Mouse (Mus musculus): ENCODE data around the gene Abt1. TPM values are rescaled to one million over a fixed set of nuclear protein-coding genes. Genes with fewer than 3 reads are reported as not detected.

The Abt1 gene
- polyA plus RNA-seq, 1 experiment from 2014 or later = 15.2 TPM

- H3K27ac ChIP-seq = no peak overlapping the region
- H3K27me3 ChIP-seq = peaks cover 50% of the 10 kb centered on the region
- 2% methylated on average over 43 of the region's 43 CpGs for WGBS
- peak overlapping the region; percentile 78 for H3K4me2 ChIP-seq
- no peaks in the 10 kb centered on the region for H3K36me3 ChIP-seq
- ATAC-seq (ENCODE audit: insufficient number of reproducible peaks, insufficient read depth, low FRiP score, low TSS enrichment, low read depth) = no peak
- H3K9ac ChIP-seq (replicated peaks) = peak overlapping the region; percentile 51; the same call in 1 of the 2 replicates
- no peaks in the 10 kb centered on the region for H3K4me1 ChIP-seq (replicated peaks)
- peak overlapping the region; percentile 46 for H3K4me3 ChIP-seq (replicated peaks)
- H3K9me3 ChIP-seq = no peaks in the 10 kb centered on the region
These were observed 28.1 kb downstream of the Abt1 start for GRCm38 (mm10) chr13:23395301-23396245.

DNA sequence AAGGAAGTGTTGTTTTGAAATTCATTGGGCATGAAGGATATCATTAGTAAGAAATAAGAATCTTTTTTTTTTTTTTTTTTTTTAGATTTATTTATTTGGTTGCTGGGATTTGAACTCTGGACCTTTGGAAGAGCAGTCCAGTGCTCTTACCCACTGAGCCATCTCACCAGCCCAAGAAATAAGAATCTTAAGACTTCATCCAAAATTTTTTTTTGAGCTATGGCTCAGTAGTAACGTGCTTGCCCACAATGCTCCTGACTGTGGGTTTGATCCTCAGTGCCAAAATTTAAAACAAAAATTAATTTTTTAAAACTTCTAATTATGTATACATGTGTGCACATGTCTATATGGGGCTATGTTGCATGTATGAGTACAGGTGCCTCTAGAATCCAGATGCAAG, 36.1 kb downstream of the Abt1 start:
- no peak overlapping the region for H3K4me2 ChIP-seq
- ATAC-seq (ENCODE audit: insufficient number of reproducible peaks, insufficient read depth, low FRiP score, low TSS enrichment, low read depth) = no peak
- H3K27ac ChIP-seq = no peak overlapping the region
- no peaks in the 10 kb centered on the region for H3K9me3 ChIP-seq
- H3K4me1 ChIP-seq (replicated peaks) = no peaks in the 10 kb centered on the region
- H3K27me3 ChIP-seq = no peaks in the 10 kb centered on the region
- no peak overlapping the region for H3K4me3 ChIP-seq (replicated peaks)
- no peaks in the 10 kb centered on the region for H3K36me3 ChIP-seq
- no peak overlapping the region for H3K9ac ChIP-seq (replicated peaks)
- WGBS = 77% methylated on average over 1 of the region's 1 CpGs

DNA sequence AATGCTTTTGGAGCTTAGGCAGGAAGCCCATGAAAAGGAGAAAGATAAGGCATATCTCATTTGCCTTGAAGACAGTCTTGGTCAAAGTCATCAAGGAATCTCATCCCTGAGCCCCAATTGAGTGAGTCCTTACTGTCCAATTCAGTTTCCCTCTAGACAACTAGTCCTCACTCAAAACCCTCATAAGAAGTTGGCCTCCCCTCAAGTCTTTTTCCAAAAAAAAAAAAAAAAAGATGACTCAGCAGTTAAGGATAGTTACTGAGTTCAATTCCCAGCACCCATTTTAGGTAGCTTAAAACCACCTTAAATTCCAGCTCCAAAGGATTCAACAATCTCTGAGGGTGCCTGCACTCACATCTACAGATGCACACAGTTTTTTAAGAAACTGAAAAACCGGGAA, 40.5 kb downstream of the Abt1 start:
- ATAC-seq (ENCODE audit: insufficient number of reproducible peaks, insufficient read depth, low FRiP score, low TSS enrichment, low read depth) = no peak
- H3K36me3 ChIP-seq = no peaks in the 10 kb centered on the region
- no peaks in the 10 kb centered on the region for H3K4me1 ChIP-seq (replicated peaks)
- H3K27ac ChIP-seq = no peak overlapping the region
- no peak overlapping the region for H3K4me3 ChIP-seq (replicated peaks)
- no peaks in the 10 kb centered on the region for H3K27me3 ChIP-seq
- H3K4me2 ChIP-seq = no peak overlapping the region
- 48% methylated on average over 1 of the region's 1 CpGs for WGBS
- no peaks in the 10 kb centered on the region for H3K9me3 ChIP-seq
- no peak overlapping the region for H3K9ac ChIP-seq (replicated peaks)

GRCm38 (mm10) chr13:23372433-23372832, 51.2 kb downstream of the Abt1 start:
- H3K4me2 ChIP-seq = no peak overlapping the region
- no peak overlapping the region for H3K4me3 ChIP-seq (replicated peaks)
- H3K9me3 ChIP-seq = no peaks in the 10 kb centered on the region
- no peak for ATAC-seq (ENCODE audit: insufficient number of reproducible peaks, insufficient read depth, low FRiP score, low TSS enrichment, low read depth)
- peaks cover 15% of the 10 kb centered on the region for H3K4me1 ChIP-seq (replicated peaks)
- 72% methylated on average over 1 of the region's 1 CpGs for WGBS
- H3K27ac ChIP-seq = no peak overlapping the region
- H3K9ac ChIP-seq (replicated peaks) = no peak overlapping the region
- no peaks in the 10 kb centered on the region for H3K36me3 ChIP-seq
- H3K27me3 ChIP-seq = no peaks in the 10 kb centered on the region

- ATAC-seq (ENCODE audit: insufficient number of reproducible peaks, insufficient read depth, low FRiP score, low TSS enrichment, low read depth) = no peak
- H3K9me3 ChIP-seq = no peaks in the 10 kb centered on the region
- 0 out of 2 replicates have a peak overlapping the region, but pooled peaks have one; percentile 70 for H3K4me3 ChIP-seq (replicated peaks)
- H3K4me1 ChIP-seq (replicated peaks) = peaks cover 26% of the 10 kb centered on the region
- no peak overlapping the region for H3K9ac ChIP-seq (replicated peaks)
- peaks cover 8% of the 10 kb centered on the region for H3K36me3 ChIP-seq
- H3K4me2 ChIP-seq = peak overlapping the region; percentile 70
- H3K27ac ChIP-seq = no peak overlapping the region
- no peaks in the 10 kb centered on the region for H3K27me3 ChIP-seq
- 91% methylated on average over 4 of the region's 4 CpGs for WGBS
These were observed 53.6 kb downstream of the Abt1 start for GRCm38 (mm10) chr13:23370075-23370474.

- Histone ChIP-seq H3K36me3 (peaks cover 15% of the 10 kb centered on the region), H3K9ac (replicated peaks) (peak overlapping the region; percentile 66), H3K9me3 (no peaks in the 10 kb centered on the region), H3K4me1 (replicated peaks) (peaks cover 26% of the 10 kb centered on the region), H3K27me3 (no peaks in the 10 kb centered on the region), H3K27ac (peak overlapping the region; percentile 97), H3K4me3 (replicated peaks) (peak overlapping the region; percentile 70), H3K4me2 (peak overlapping the region; percentile 70)
- ATAC-seq (ENCODE audit: insufficient number of reproducible peaks, insufficient read depth, low FRiP score, low TSS enrichment, low read depth) = peak; percentile 12; the same call in 1 of the 2 replicates
- 0% methylated on average over 10 of the region's 10 CpGs for WGBS
These were observed 54.3 kb downstream of the Abt1 start for GRCm38 (mm10) chr13:23369421-23369765.

DNA sequence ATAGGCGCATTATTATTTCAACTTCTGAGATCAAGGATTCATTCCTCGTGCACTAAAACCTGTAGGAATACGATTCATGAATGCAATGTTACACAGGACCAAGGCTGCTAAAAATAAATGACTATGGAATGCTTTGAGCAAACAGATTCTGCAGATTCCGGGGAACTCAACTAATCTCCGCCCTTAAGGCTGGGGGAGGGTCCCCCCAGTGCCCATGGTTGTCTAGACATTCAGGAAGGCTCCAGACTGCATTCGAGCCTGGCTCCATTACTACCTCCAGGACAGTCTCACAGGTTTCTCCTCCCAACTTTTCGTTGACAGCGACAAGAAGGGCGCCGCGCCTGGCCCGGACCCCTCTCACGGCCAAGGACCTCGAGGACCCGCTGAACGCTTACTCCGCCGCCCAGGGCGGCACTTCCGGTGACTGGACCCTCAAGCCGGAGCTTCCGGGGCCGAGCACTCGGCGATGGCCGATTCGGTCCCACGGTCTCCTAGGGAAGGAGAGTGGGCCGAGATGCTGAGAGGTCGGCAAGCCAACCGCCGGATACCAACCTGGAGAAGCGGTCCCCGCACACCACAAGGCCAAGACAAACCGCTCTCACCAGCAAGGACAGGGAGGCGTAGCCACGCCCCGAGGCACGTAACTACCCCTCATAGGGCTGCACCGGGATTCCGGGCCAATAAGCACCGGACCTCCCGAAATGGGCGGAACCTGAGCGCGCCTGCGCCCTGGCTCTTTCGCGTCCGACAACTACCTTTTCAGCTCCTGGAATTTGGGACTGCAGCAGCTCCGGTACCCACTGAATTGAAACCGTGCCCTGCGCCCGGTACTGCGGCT, 54.9 kb downstream of the Abt1 start, which contains the start of gene Zfp322a:
Gene Zfp322a, minus strand, starts transcription at position 626 of the 838 bp plus-strand sequence.
- peaks cover 21% of the 10 kb centered on the region for H3K36me3 ChIP-seq
- under 1% methylated on average over 55 of the region's 55 CpGs for WGBS
- peaks cover 26% of the 10 kb centered on the region for H3K4me1 ChIP-seq (replicated peaks)
- no peaks in the 10 kb centered on the region for H3K9me3 ChIP-seq
- H3K4me2 ChIP-seq = peak within 1 kb of the TSS; percentile 70
- H3K9ac ChIP-seq (replicated peaks) = peak within 1 kb of the TSS; percentile 76
- peak; percentile 100 for ATAC-seq (ENCODE audit: insufficient number of reproducible peaks, insufficient read depth, low FRiP score, low TSS enrichment, low read depth)
- H3K4me3 ChIP-seq (replicated peaks) = peak within 1 kb of the TSS; percentile 70
- peak within 1 kb of the TSS; percentile 97 for H3K27ac ChIP-seq
- H3K27me3 ChIP-seq = no peaks in the 10 kb centered on the region

Other genes starting within 250 kb of the Abt1 start
- gene Vmn1r220, start 235.9 kb downstream of the Abt1 start, polyA plus RNA-seq (2016; fragmentation: Nextera tagmentation; extraction: Ambion mirVana) = not detected in 2 replicates
- not detected in 2 replicates for gene Vmn1r221, start 209.7 kb downstream of the Abt1 start, polyA plus RNA-seq (2016; fragmentation: Nextera tagmentation; extraction: Ambion mirVana)
- gene Vmn1r222, start 187.9 kb downstream of the Abt1 start, polyA plus RNA-seq (2016; fragmentation: Nextera tagmentation; extraction: Ambion mirVana) = not detected in 2 replicates
- not detected in 2 replicates for gene Vmn1r223, start 176.7 kb downstream of the Abt1 start, polyA plus RNA-seq (2016; fragmentation: Nextera tagmentation; extraction: Ambion mirVana)
- gene Zfp322a, start 54.7 kb downstream of the Abt1 start, polyA plus RNA-seq (2016; fragmentation: Nextera tagmentation; extraction: Ambion mirVana) = 70.7 and 75.5 TPM in 2 replicates
- gene Btn1a1, start 42.0 kb upstream of the Abt1 start, polyA plus RNA-seq (2016; fragmentation: Nextera tagmentation; extraction: Ambion mirVana) = 0.10 and 0.12 TPM in 2 replicates
- gene Btn2a2, start 65.0 kb upstream of the Abt1 start, polyA plus RNA-seq (2016; fragmentation: Nextera tagmentation; extraction: Ambion mirVana) = 1.8 and 1.9 TPM in 2 replicates
- 6.0 and 9.0 TPM in 2 replicates for gene Hist1h4h, start 107.2 kb upstream of the Abt1 start, polyA plus RNA-seq (2016; fragmentation: Nextera tagmentation; extraction: Ambion mirVana)
- gene Hist1h2af, start 110.0 kb upstream of the Abt1 start, polyA plus RNA-seq (2016; fragmentation: Nextera tagmentation; extraction: Ambion mirVana) = 9.8 and 16.3 TPM in 2 replicates
- gene Hist1h3g, start 111.6 kb upstream of the Abt1 start, polyA plus RNA-seq (2016; fragmentation: Nextera tagmentation; extraction: Ambion mirVana) = 10.5 and 17.3 TPM in 2 replicates
- 1.4 TPM in 2 replicates for gene Hist1h2bh, start 119.5 kb upstream of the Abt1 start, polyA plus RNA-seq (2016; fragmentation: Nextera tagmentation; extraction: Ambion mirVana)
- gene Hist1h3f, start 120.2 kb upstream of the Abt1 start, polyA plus RNA-seq (2016; fragmentation: Nextera tagmentation; extraction: Ambion mirVana) = 2.1 and 3.2 TPM in 2 replicates
- 2.7 and 3.6 TPM in 2 replicates for gene Hist1h4f, start 127.8 kb upstream of the Abt1 start, polyA plus RNA-seq (2016; fragmentation: Nextera tagmentation; extraction: Ambion mirVana)
- 0.58 and 0.80 TPM in 2 replicates for gene Hist1h1d, start 129.4 kb upstream of the Abt1 start, polyA plus RNA-seq (2016; fragmentation: Nextera tagmentation; extraction: Ambion mirVana)
- gene Hist1h3e, start 138.5 kb upstream of the Abt1 start, polyA plus RNA-seq (2016; fragmentation: Nextera tagmentation; extraction: Ambion mirVana) = 11.1 and 12.8 TPM in 2 replicates
- gene Hist1h2ae, start 147.4 kb upstream of the Abt1 start, polyA plus RNA-seq (2016; fragmentation: Nextera tagmentation; extraction: Ambion mirVana) = 153 and 213 TPM in 2 replicates
- 16.5 and 25.4 TPM in 2 replicates for gene Hist1h2bg, start 147.5 kb upstream of the Abt1 start, polyA plus RNA-seq (2016; fragmentation: Nextera tagmentation; extraction: Ambion mirVana)
- 12.5 and 21.2 TPM in 2 replicates for gene Hist1h2bf, start 150.3 kb upstream of the Abt1 start, polyA plus RNA-seq (2016; fragmentation: Nextera tagmentation; extraction: Ambion mirVana)
- 1.9 and 2.7 TPM in 2 replicates for gene Hist1h2ad, start 150.5 kb upstream of the Abt1 start, polyA plus RNA-seq (2016; fragmentation: Nextera tagmentation; extraction: Ambion mirVana)
- gene Hist1h3d, start 151.9 kb upstream of the Abt1 start, polyA plus RNA-seq (2016; fragmentation: Nextera tagmentation; extraction: Ambion mirVana) = 9.5 and 11.3 TPM in 2 replicates
- 139 and 158 TPM in 2 replicates for gene Hist1h4d, start 157.7 kb upstream of the Abt1 start, polyA plus RNA-seq (2016; fragmentation: Nextera tagmentation; extraction: Ambion mirVana)
- 2.2 and 3.7 TPM in 2 replicates for gene Hist1h2be, start 197.3 kb upstream of the Abt1 start, polyA plus RNA-seq (2016; fragmentation: Nextera tagmentation; extraction: Ambion mirVana)
- 24.6 and 30.8 TPM in 2 replicates for gene Hist1h1e, start 198.7 kb upstream of the Abt1 start, polyA plus RNA-seq (2016; fragmentation: Nextera tagmentation; extraction: Ambion mirVana)

All from limb, embryonic 12.5 days (tissue).